Mouse (Mus musculus) B cell, adult (primary cell): ENCODE data around the gene Gm12184. TPM values are rescaled to one million over a fixed set of nuclear protein-coding genes. Genes with fewer than 3 reads are reported as not detected.

Experiments
- total RNA-seq: library from RNA; stranded (reverse); gene quantifications from 4 replicates; pipeline ENCODE4 v1.2.4, GENCODE M21; 2023; ENCODE audit not compliant: inconsistent age

Gm12184 gene
- total RNA-seq, result 1.1 to 1.7 TPM (median 1.3 TPM) in 4 replicates

GRCm38 (mm10) chr11:48825979-48826751, at the start of gene Gm12184, which contains the start of gene Trim7:
Gm12184 (minus strand) TSS chr11:48826655.
Trim7 (plus strand) TSS chr11:48826140.

GRCm38 (mm10) chr11:48871201-48871772, 44.8 kb upstream of the Gm12184 start, which contains the start of gene Irgm1:
Irgm1 (minus strand) TSS chr11:48871683.

GRCm38 (mm10) chr11:48816800-48817665, 9.4 kb downstream of the Gm12184 start, which contains the start of gene Trim41:
Trim41 (minus strand) TSS chr11:48817353.

GRCm38 (mm10) chr11:48799921-48800701, 26.3 kb downstream of the Gm12184 start, which contains the start of gene Rack1:
Rack1 (plus strand) TSS chr11:48800332.

Other genes starting within 250 kb of the Gm12184 start
- gene Rack1, start 26.3 kb downstream of the Gm12184 start, total RNA-seq, result 1,496 to 1,621 TPM (median 1,552 TPM) in 4 replicates
- 54.3 to 70.1 TPM (median 66.1 TPM) in 4 replicates for gene Trim41, start 9.3 kb downstream of the Gm12184 start, total RNA-seq
- 150 to 194 TPM (median 166 TPM) in 4 replicates for gene Trim7, start 515 bp downstream of the Gm12184 start, total RNA-seq
- 38.4 to 53.1 TPM (median 43.4 TPM) in 4 replicates for gene Irgm1, start 45.0 kb upstream of the Gm12184 start, total RNA-seq
- gene Gm5431, start 75.6 kb upstream of the Gm12184 start, total RNA-seq, result 8.8 to 14.4 TPM (median 10.4 TPM) in 4 replicates
- gene Psme2b, start 119.5 kb upstream of the Gm12184 start, total RNA-seq, result 44.1 to 57.9 TPM (median 54.0 TPM) in 4 replicates
- 0.35 to 0.63 TPM (median 0.47 TPM) in 4 replicates for gene Olfr56, start 152.2 kb upstream of the Gm12184 start, total RNA-seq
- 87.0 to 97.7 TPM (median 90.3 TPM) in 4 replicates for gene 9930111J21Rik1, start 152.7 kb upstream of the Gm12184 start, total RNA-seq
- 1.3 to 2.0 TPM (median 1.8 TPM) in 4 replicates for gene Gm12185, start 165.6 kb upstream of the Gm12184 start, total RNA-seq
- 0.30 to 1.1 TPM (median 0.63 TPM) in 3 of 4 replicates, not detected in the other for gene Tgtp1, start 167.5 kb upstream of the Gm12184 start, total RNA-seq
- gene 9930111J21Rik2, start 224.6 kb upstream of the Gm12184 start, total RNA-seq, result 102 to 129 TPM (median 125 TPM) in 4 replicates
- 2.7 to 6.9 TPM (median 4.7 TPM) in 4 replicates for gene Tgtp2, start 237.6 kb upstream of the Gm12184 start, total RNA-seq
- 34.5 to 48.6 TPM (median 39.6 TPM) in 4 replicates for gene Ifi47, start 249.9 kb upstream of the Gm12184 start, total RNA-seq